Mouse (Mus musculus): ENCODE results near the gene 4933428G20Rik. TPM values are rescaled to one million over a fixed set of nuclear protein-coding genes. Genes with fewer than 3 reads are reported as not detected.

The 4933428G20Rik gene
- polyA plus RNA-seq (2016; fragmentation: Nextera tagmentation; extraction: Ambion mirVana), result 0.66 and 0.87 TPM in 2 replicates

- WGBS, result 8% methylated on average over 88 of the region's 88 CpGs
- Histone ChIP-seq H3K27ac (no peak within 1 kb of the TSS), H3K9ac (peak within 1 kb of the TSS; percentile 56; the same call in 1 of the 2 replicates), H3K4me2 (replicated peaks) (peak within 1 kb of the TSS; percentile 72), H3K4me3 (peak within 1 kb of the TSS; percentile 34), H3K9me3 (no peaks in the 10 kb centered on the region), H3K4me1 (peaks cover 15% of the 10 kb centered on the region), H3K27me3 (replicated peaks) (peaks cover 63% of the 10 kb centered on the region), H3K36me3 (peaks cover 5% of the 10 kb centered on the region)
- peak; percentile 33; the same call in 1 of the 2 replicates for ATAC-seq (ENCODE audit: low FRiP score, low read depth)
These were observed at the start of gene 4933428G20Rik for GRCm38 (mm10) chr11:97499865-97500719. Gene 4933428G20Rik, minus strand, starts transcription at chr11:97500340.

GRCm38 (mm10) chr11:97548757-97549156 is 48.6 kb upstream of the 4933428G20Rik start:
- Histone ChIP-seq H3K36me3 (no peaks in the 10 kb centered on the region; the same call in 1 of the 2 replicates), H3K27me3 (replicated peaks) (peaks cover 92% of the 10 kb centered on the region), H3K4me2 (replicated peaks) (no peak overlapping the region), H3K27ac (no peak overlapping the region), H3K9me3 (no peaks in the 10 kb centered on the region), H3K4me1 (peaks cover 37% of the 10 kb centered on the region), H3K9ac (no peak overlapping the region), H3K4me3 (no peak overlapping the region)
- WGBS, result 57% methylated on average over 8 of the region's 8 CpGs
- ATAC-seq (ENCODE audit: low FRiP score, low read depth), result no peak

GRCm38 (mm10) chr11:97547957-97548706 is 48.0 kb upstream of the 4933428G20Rik start:
- Histone ChIP-seq H3K9me3 (no peaks in the 10 kb centered on the region), H3K9ac (no peak overlapping the region), H3K4me3 (no peak overlapping the region), H3K4me1 (peaks cover 38% of the 10 kb centered on the region), H3K4me2 (replicated peaks) (no peak overlapping the region), H3K36me3 (no peaks in the 10 kb centered on the region; the same call in 1 of the 2 replicates), H3K27ac (no peak overlapping the region), H3K27me3 (replicated peaks) (peaks cover 92% of the 10 kb centered on the region)
- ATAC-seq (ENCODE audit: low FRiP score, low read depth), result no peak
- WGBS, result 71% methylated on average over 12 of the region's 12 CpGs

DNA sequence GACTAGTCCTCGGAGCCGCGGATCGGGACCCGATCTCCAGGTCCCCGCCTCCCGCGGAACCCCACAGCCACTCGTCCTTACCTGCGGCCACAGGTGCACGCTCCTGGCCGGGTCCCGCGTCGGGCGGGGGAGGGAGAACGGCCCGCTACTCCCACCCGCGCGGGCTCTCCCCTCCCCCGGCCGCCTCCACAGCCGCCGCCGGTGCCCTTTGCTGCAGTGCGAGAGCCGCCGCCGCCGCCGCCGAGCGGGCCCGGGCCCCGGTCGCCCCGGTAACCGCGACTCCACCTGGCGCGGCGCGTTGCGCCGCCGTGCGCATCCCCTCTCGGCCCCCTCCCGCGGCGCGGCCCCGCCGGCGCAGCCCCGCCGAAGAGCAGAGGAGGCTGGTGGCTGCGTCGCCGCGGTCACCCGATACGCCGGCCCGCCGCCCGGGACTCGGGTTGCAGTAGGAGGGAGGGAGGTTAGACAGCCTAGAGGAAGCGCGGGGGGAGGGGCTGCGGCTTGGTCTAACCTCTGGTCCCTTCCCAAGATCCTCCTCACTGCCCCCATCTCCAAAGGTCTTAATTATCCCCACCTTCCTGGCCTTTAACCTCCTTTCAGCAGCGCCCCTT is 46.8 kb upstream of the 4933428G20Rik start:
- Histone ChIP-seq H3K9ac (peak overlapping the region; percentile 68), H3K9me3 (no peaks in the 10 kb centered on the region), H3K27ac (no peak overlapping the region), H3K4me2 (replicated peaks) (peak overlapping the region; percentile 97), H3K36me3 (no peaks in the 10 kb centered on the region; the same call in 1 of the 2 replicates), H3K27me3 (replicated peaks) (peaks cover 84% of the 10 kb centered on the region), H3K4me1 (peaks cover 31% of the 10 kb centered on the region), H3K4me3 (peak overlapping the region; percentile 52)
- ATAC-seq (ENCODE audit: low FRiP score, low read depth), result peak; percentile 65; the same call in 1 of the 2 replicates
- WGBS, result 1% methylated on average over 66 of the region's 73 CpGs

DNA sequence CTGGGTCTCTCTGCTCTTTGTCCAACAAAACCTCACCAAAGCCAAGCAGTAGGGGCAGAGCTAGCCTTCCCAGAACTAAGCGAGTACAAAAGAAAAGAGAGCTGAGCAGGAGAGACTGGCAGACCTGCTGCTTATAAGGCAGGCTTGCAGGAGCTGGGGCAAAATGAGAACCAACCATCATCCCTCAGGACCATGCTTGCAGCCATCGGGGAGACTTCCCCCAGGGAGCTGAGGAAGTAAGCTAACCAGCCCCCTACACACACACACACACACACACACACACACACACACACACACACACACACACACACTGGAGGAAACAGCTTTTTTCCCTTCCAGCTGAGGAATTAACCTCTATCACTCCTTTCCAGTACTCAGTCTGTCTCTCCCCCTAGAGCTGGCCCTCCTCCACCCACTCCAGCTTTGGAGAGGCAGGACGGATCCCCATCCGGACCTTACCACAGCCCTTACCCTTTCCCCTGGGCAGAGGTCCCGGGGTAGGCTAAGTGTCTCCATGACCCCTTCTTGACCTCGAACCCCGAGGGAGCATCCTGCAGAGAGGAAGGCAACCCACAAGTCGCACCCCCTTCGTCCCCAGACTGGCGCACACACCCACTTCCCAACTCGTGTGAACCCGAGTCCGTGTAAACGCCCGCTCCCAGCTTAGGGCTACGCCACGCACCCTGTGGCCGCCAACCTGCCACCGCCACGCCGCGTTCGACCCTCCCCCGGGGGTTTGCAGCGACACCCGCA is 45.8 kb upstream of the 4933428G20Rik start:
- Histone ChIP-seq H3K4me3 (peak overlapping the region; percentile 52), H3K4me1 (peaks cover 27% of the 10 kb centered on the region), H3K27ac (no peak overlapping the region), H3K4me2 (replicated peaks) (peak overlapping the region; percentile 97), H3K27me3 (replicated peaks) (peaks cover 79% of the 10 kb centered on the region), H3K9me3 (no peaks in the 10 kb centered on the region), H3K36me3 (no peaks in the 10 kb centered on the region; the same call in 1 of the 2 replicates), H3K9ac (peak overlapping the region; percentile 68)
- ATAC-seq (ENCODE audit: low FRiP score, low read depth), result 0 out of 2 replicates have a peak, but pooled peaks have one; percentile 51
- 4% methylated on average over 26 of the region's 26 CpGs for WGBS

DNA sequence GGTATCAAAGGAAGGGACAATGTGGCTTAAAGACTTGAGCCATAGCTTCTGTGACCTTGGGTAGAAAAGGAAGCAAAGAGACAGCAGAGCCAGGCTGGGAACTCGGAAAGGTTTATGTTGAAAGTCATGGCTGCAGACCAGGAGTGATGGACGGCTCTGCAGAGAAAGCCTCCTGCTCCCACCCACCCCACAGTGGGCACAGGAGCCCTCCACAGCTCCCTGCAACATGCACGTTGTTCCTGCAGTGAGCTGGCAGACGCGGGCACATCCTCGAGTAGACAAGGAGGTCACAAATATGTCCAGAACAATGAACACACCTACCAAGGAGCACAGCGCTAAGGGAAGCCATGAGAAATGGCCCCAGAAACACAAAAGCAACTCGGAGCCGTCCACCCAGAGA is 43.7 kb upstream of the 4933428G20Rik start:
- WGBS, result 87% methylated on average over 9 of the region's 9 CpGs
- Histone ChIP-seq H3K4me2 (replicated peaks) (no peak overlapping the region), H3K4me1 (peaks cover 27% of the 10 kb centered on the region), H3K27me3 (replicated peaks) (peaks cover 66% of the 10 kb centered on the region), H3K9ac (no peak overlapping the region), H3K36me3 (no peaks in the 10 kb centered on the region; the same call in 1 of the 2 replicates), H3K9me3 (no peaks in the 10 kb centered on the region), H3K27ac (no peak overlapping the region), H3K4me3 (no peak overlapping the region)
- ATAC-seq (ENCODE audit: low FRiP score, low read depth), result no peak

GRCm38 (mm10) chr11:97543181-97543733 is 43.1 kb upstream of the 4933428G20Rik start:
- Histone ChIP-seq H3K27me3 (replicated peaks) (peaks cover 66% of the 10 kb centered on the region), H3K4me3 (no peak overlapping the region), H3K4me2 (replicated peaks) (no peak overlapping the region), H3K4me1 (peaks cover 27% of the 10 kb centered on the region), H3K9me3 (no peaks in the 10 kb centered on the region), H3K27ac (no peak overlapping the region), H3K36me3 (no peaks in the 10 kb centered on the region; the same call in 1 of the 2 replicates), H3K9ac (no peak overlapping the region)
- ATAC-seq (ENCODE audit: low FRiP score, low read depth), result no peak
- WGBS, result 61% methylated on average over 12 of the region's 12 CpGs

- ATAC-seq (ENCODE audit: low FRiP score, low read depth), result no peak
- Histone ChIP-seq H3K4me1 (peaks cover 31% of the 10 kb centered on the region), H3K27ac (no peak overlapping the region), H3K36me3 (no peaks in the 10 kb centered on the region; the same call in 1 of the 2 replicates), H3K27me3 (replicated peaks) (peaks cover 66% of the 10 kb centered on the region), H3K9me3 (no peaks in the 10 kb centered on the region), H3K9ac (no peak overlapping the region), H3K4me2 (replicated peaks) (no peak overlapping the region), H3K4me3 (no peak overlapping the region)
- 75% methylated on average over 22 of the region's 22 CpGs for WGBS
These were observed 42.3 kb upstream of the 4933428G20Rik start for GRCm38 (mm10) chr11:97542171-97543150.

DNA sequence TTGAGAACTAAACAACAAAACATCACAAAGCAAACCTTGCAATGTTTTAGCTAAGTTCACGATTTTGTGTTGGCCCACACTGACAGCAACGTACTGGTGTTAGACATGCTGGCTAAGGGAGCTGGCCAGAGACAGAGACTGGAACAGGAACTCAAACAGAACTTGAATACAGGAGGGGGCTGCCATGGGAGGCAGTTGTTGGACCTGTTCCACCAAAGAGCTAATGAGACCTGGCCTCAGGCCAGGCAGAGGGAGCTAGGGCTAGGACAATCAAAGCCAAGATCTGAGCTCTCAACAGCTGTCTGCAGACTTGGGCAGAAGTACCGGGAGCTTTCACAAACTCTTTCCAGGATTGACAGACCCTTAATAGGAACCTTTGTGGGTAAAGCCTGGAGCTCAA is 40.5 kb upstream of the 4933428G20Rik start:
- H3K9ac ChIP-seq, result no peak overlapping the region
- 59% methylated on average over 3 of the region's 3 CpGs for WGBS
- H3K4me1 ChIP-seq, result peaks cover 30% of the 10 kb centered on the region
- no peaks in the 10 kb centered on the region for H3K9me3 ChIP-seq
- H3K27me3 ChIP-seq (replicated peaks), result peaks cover 66% of the 10 kb centered on the region
- ATAC-seq (ENCODE audit: low FRiP score, low read depth), result no peak
- H3K36me3 ChIP-seq, result no peaks in the 10 kb centered on the region; the same call in 1 of the 2 replicates
- no peak overlapping the region for H3K4me2 ChIP-seq (replicated peaks)
- H3K27ac ChIP-seq, result no peak overlapping the region
- H3K4me3 ChIP-seq, result no peak overlapping the region

DNA sequence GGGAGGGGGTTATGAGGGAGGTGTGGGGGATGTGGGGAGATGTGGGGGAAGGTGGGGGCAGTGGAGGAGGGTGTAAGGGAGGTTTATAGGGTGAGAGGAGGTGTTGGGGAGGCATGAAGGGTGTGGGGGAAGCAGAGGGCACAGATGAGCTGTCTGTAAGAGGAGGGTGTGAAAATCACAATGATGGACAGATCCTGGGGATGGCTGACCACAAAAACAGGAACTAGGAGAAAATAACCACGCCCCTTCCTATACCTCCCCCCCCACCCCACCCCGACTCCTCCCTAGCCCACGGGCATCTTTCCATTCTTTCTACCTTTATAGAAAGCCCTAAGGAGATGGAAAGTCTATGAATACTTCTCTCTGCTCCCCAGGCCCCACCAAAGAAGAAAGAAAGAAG is 40.0 kb upstream of the 4933428G20Rik start:
- Histone ChIP-seq H3K4me3 (no peak overlapping the region), H3K9me3 (no peaks in the 10 kb centered on the region), H3K4me1 (peaks cover 31% of the 10 kb centered on the region), H3K27ac (no peak overlapping the region), H3K27me3 (replicated peaks) (peaks cover 66% of the 10 kb centered on the region), H3K36me3 (no peaks in the 10 kb centered on the region; the same call in 1 of the 2 replicates), H3K9ac (no peak overlapping the region), H3K4me2 (replicated peaks) (no peak overlapping the region)
- WGBS, result 76% methylated on average over 3 of the region's 3 CpGs
- ATAC-seq (ENCODE audit: low FRiP score, low read depth), result no peak
